Comparison of ENCODE assay signal across 11 mouse cellular contexts in the genomic region with DNA sequence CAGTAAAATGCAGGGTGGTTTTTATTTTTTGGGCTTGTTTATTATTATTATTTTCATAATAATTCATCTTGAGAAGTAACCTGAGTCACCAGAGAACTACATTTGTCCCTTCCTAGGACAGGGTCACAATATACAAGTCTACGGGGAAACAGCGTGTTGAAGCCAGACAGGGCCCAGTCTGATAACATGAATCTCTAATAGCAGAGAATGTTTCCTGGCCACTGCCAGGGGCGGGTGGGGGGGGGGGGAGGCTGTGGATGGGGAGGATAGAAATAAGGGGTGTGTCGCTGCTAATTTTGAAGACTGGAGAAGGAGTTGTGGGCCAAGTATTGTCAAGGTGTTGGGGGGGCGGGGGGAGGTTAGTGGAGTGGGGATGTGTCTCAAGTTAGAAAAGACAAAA.
"Had no signal": no experiment of that assay in that cellular context is flagged by ENCODE, and none has a peak within 500 bp of the region (broad histone marks: within the 10 kb centered on the region; RNA-seq: fewer than 3 reads in every experiment).

No protein-coding gene starts in this region.

- ATAC-seq: inflammation-experienced regulatory T-cells, adult 6 months; intestine, postnatal 0 days had no signal

- H3K27ac ChIP-seq: limb, embryonic 15.5 days; lung, embryonic 15.5 days; midbrain, embryonic 10.5 days; stomach, postnatal 0 days had no signal

- H3K4me2 ChIP-seq: limb, embryonic 15.5 days; lung, embryonic 15.5 days had no signal

- H3K36me3 ChIP-seq: limb, embryonic 15.5 days; lung, embryonic 15.5 days; midbrain, embryonic 10.5 days had no signal

- H3K27me3 ChIP-seq: limb, embryonic 15.5 days; lung, embryonic 15.5 days had no signal

- H3K4me3 ChIP-seq: limb, embryonic 15.5 days; lung, embryonic 15.5 days; midbrain, embryonic 10.5 days had no signal

- DNase-seq: kidney, adult 8-10 months; kidney, postnatal 25 days; layer of hippocampus, postnatal 36 days; right cerebral cortex, adult 18-20 months; thymus, postnatal 25 days had no signal

- H3K9me3 ChIP-seq: limb, embryonic 15.5 days; lung, embryonic 15.5 days; midbrain, embryonic 10.5 days had no signal

- H3K9ac ChIP-seq: limb, embryonic 15.5 days; lung, embryonic 15.5 days had no signal
